ENCODE assay signal across 13 mouse cellular contexts in genomic region chr8:122329553-122330239, GRCm38 (mm10). TPM values are rescaled to one million over a fixed set of nuclear protein-coding genes. Genes with fewer than 3 reads are reported as not detected.
DNase-seq lines count a peak whose midpoint lies in the region; ATAC-seq and TF ChIP-seq lines count a peak whose summit lies in the region.
"Had no signal": no experiment of that assay in that cellular context is flagged by ENCODE, and none has a peak within 500 bp of the region (broad histone marks: within the 10 kb centered on the region; RNA-seq: fewer than 3 reads in every experiment).

No protein-coding gene starts in this region.

- H3K4me3 ChIP-seq in heart, postnatal 0 days (ENCODE audit: low read depth, low read length): no peak overlapping the region
- H3K4me3 ChIP-seq in forebrain, postnatal 0 days (ENCODE audit: low read depth, low read length): no peak overlapping the region
- peak overlapping the region; percentile 18; the same call in 1 of the 2 replicates for H3K4me3 ChIP-seq in liver, embryonic 12.5 days
- H3K4me3 ChIP-seq in neural tube, embryonic 15.5 days (replicated peaks): no peak overlapping the region

- peak overlapping the region; percentile 62; the same call in 1 of the 2 replicates for H3K27ac ChIP-seq in heart, postnatal 0 days (ENCODE audit: low read depth)
- H3K27ac ChIP-seq in forebrain, postnatal 0 days (ENCODE audit: low read depth, low read length): no peak overlapping the region
- H3K27ac ChIP-seq in liver, embryonic 12.5 days: peak overlapping the region; percentile 97
- 0 out of 2 replicates have a peak overlapping the region, but pooled peaks have one; percentile 20 for H3K27ac ChIP-seq in neural tube, embryonic 15.5 days (replicated peaks)

- H3K9ac ChIP-seq in heart, postnatal 0 days (replicated peaks; ENCODE audit: low read depth, low read length): no peak overlapping the region; the same call in 1 of the 2 replicates
- H3K9ac ChIP-seq in forebrain, postnatal 0 days: no peak overlapping the region
- peak overlapping the region; percentile 67 for H3K9ac ChIP-seq in liver, embryonic 12.5 days
- H3K9ac ChIP-seq in neural tube, embryonic 15.5 days (replicated peaks): no peak overlapping the region; the same call in 1 of the 2 replicates

- H3K4me2 ChIP-seq in heart, postnatal 0 days (ENCODE audit: low read depth, low read length): no peak overlapping the region
- H3K4me2 ChIP-seq in forebrain, postnatal 0 days (ENCODE audit: low read depth): no peak overlapping the region
- H3K4me2 ChIP-seq in liver, embryonic 12.5 days: peak overlapping the region; percentile 50
- H3K4me2 ChIP-seq in neural tube, embryonic 15.5 days: no peak overlapping the region

- peaks cover 20% of the 10 kb centered on the region for H3K36me3 ChIP-seq in heart, postnatal 0 days (replicated peaks; ENCODE audit: control insufficient read depth, insufficient read depth, low read length)
- H3K36me3 ChIP-seq in forebrain, postnatal 0 days (ENCODE audit: insufficient read depth): no peaks in the 10 kb centered on the region
- H3K36me3 ChIP-seq in liver, embryonic 12.5 days: peaks cover 100% of the 10 kb centered on the region
- H3K36me3 ChIP-seq in neural tube, embryonic 15.5 days: no peaks in the 10 kb centered on the region

- H3K4me1 ChIP-seq in heart, postnatal 0 days (ENCODE audit: control insufficient read depth, insufficient read depth): peaks cover 24% of the 10 kb centered on the region
- no peaks in the 10 kb centered on the region for H3K4me1 ChIP-seq in forebrain, postnatal 0 days (ENCODE audit: insufficient read depth)
- peaks cover 88% of the 10 kb centered on the region for H3K4me1 ChIP-seq in liver, embryonic 12.5 days
- peaks cover 31% of the 10 kb centered on the region for H3K4me1 ChIP-seq in neural tube, embryonic 15.5 days

- H3K9me3 ChIP-seq in heart, postnatal 0 days (replicated peaks; ENCODE audit: control insufficient read depth, low read length): no peaks in the 10 kb centered on the region
- no peaks in the 10 kb centered on the region for H3K9me3 ChIP-seq in forebrain, postnatal 0 days (ENCODE audit: low read length)
- H3K9me3 ChIP-seq in liver, embryonic 12.5 days (replicated peaks): peaks cover 6% of the 10 kb centered on the region
- no peaks in the 10 kb centered on the region for H3K9me3 ChIP-seq in neural tube, embryonic 15.5 days (replicated peaks)

- ATAC-seq in heart, postnatal 0 days (ENCODE audit: insufficient read depth, low read depth): 0 out of 2 replicates have a peak, but pooled peaks have one; percentile 15
- ATAC-seq in forebrain, postnatal 0 days: peak; percentile 9; the same call in 1 of the 2 replicates
- ATAC-seq in liver, embryonic 12.5 days: peak; percentile 55
- 0 out of 2 replicates have a peak, but pooled peaks have one; percentile 31 for ATAC-seq in neural tube, embryonic 15.5 days (ENCODE audit: low FRiP score)

- TF ChIP-seq EP300 in heart, postnatal 0 days (IDR thresholded peaks at IDR 0.05; ENCODE audit: low read depth): no peak

- no peaks in the 10 kb centered on the region for H3K27me3 ChIP-seq in heart, postnatal 0 days (ENCODE audit: control insufficient read depth, insufficient read depth, low read length)
- no peaks in the 10 kb centered on the region for H3K27me3 ChIP-seq in forebrain, postnatal 0 days (ENCODE audit: insufficient read depth, low read length)
- H3K27me3 ChIP-seq in liver, embryonic 12.5 days (replicated peaks): no peaks in the 10 kb centered on the region
- peaks cover 13% of the 10 kb centered on the region for H3K27me3 ChIP-seq in neural tube, embryonic 15.5 days (replicated peaks)

- WGBS in heart, postnatal 0 days: 79% methylated on average over 22 of the region's 22 CpGs
- WGBS in forebrain, postnatal 0 days: 65% methylated on average over 22 of the region's 22 CpGs
- 46% methylated on average over 22 of the region's 22 CpGs for WGBS in liver, embryonic 12.5 days (ENCODE audit: insufficient replicate concordance)
- WGBS in neural tube, embryonic 15.5 days: 46% methylated on average over 22 of the region's 22 CpGs

- no peak for DNase-seq in heart, postnatal 0 days (ENCODE audit: low spot score)
- DNase-seq in heart, adult 8-10 months (ENCODE audit: low spot score): no peak
- DNase-seq in forebrain, postnatal 0 days: peak; percentile 43
- no peak for DNase-seq in B cell, adult 2 months
- no peak for DNase-seq in right cerebral cortex, postnatal 10 days (ENCODE audit: low spot score in 2 of 2)
- DNase-seq in layer of hippocampus, postnatal 14 days (ENCODE audit: low spot score in 2 of 2): no peak
- DNase-seq: adrenal gland, adult 2 months; gastrocnemius, postnatal 10 days; kidney, postnatal 36 days; lung, postnatal 10 days; thymus, adult 2 months had no signal

- TF ChIP-seq CTCF in heart, postnatal 0 days (IDR thresholded peaks at IDR 0.05; ENCODE audit: low read depth): no peak
- no peak for TF ChIP-seq CTCF in forebrain, postnatal 0 days (IDR thresholded peaks at IDR 0.05; ENCODE audit: low read depth)

RNA-seq across cellular contexts. Expression of gene Trhr2, which starts 30.9 kb away (rescaled TPM):
- not detected in 2 replicates for total RNA-seq in heart, postnatal 0 days (2014; rRNA removed; ENCODE audit: low replicate concordance)
- polyA plus RNA-seq in heart, postnatal 0 days (2015; fragmentation: Nextera tagmentation; extraction: Ambion mirVana): not detected in 2 replicates
- not detected for total RNA-seq in heart, adult 8-10 months (2022)
- total RNA-seq in forebrain, postnatal 0 days (2014; rRNA removed): 0.77 TPM in 1 of 2 replicates, not detected in the other
- polyA plus RNA-seq in forebrain, postnatal 0 days (2015; fragmentation: Nextera tagmentation; extraction: Ambion mirVana): 0.27 TPM in 1 of 2 replicates, not detected in the other
- not detected in 2 replicates for polyA plus RNA-seq in liver, embryonic 12.5 days (2016; fragmentation: Nextera tagmentation; extraction: Ambion mirVana)
- 0.12 TPM in 1 of 2 replicates, not detected in the other for polyA plus RNA-seq in neural tube, embryonic 15.5 days (2015; fragmentation: Nextera tagmentation; extraction: Ambion mirVana)
- total RNA-seq in layer of hippocampus, postnatal 14 days (2021): under 1 TPM; 0.76 to 0.81 TPM
- total RNA-seq: adrenal gland, adult 2 months; gastrocnemius, postnatal 10 days had no signal
- polyA plus RNA-seq: adrenal gland, adult 2 months had no signal

RNA-seq across cellular contexts. Expression of gene Zc3h18, which starts 46.7 kb away (rescaled TPM):
- 8.4 and 23.1 TPM in 2 replicates for total RNA-seq in heart, postnatal 0 days (2014; rRNA removed; ENCODE audit: low replicate concordance)
- 13.9 and 14.4 TPM in 2 replicates for polyA plus RNA-seq in heart, postnatal 0 days (2015; fragmentation: Nextera tagmentation; extraction: Ambion mirVana)
- 10 to 100 TPM; 21.2 to 24.0 (median 22.4) TPM for total RNA-seq in heart, adult 8-10 months (2022)
- total RNA-seq in forebrain, postnatal 0 days (2014; rRNA removed): 38.1 and 40.9 TPM in 2 replicates
- 23.8 and 27.3 TPM in 2 replicates for polyA plus RNA-seq in forebrain, postnatal 0 days (2015; fragmentation: Nextera tagmentation; extraction: Ambion mirVana)
- polyA plus RNA-seq in liver, embryonic 12.5 days (2016; fragmentation: Nextera tagmentation; extraction: Ambion mirVana): 48.7 and 49.1 TPM in 2 replicates
- polyA plus RNA-seq in neural tube, embryonic 15.5 days (2015; fragmentation: Nextera tagmentation; extraction: Ambion mirVana): 30.6 and 35.3 TPM in 2 replicates
- 10 to 100 TPM; 35.4 to 39.2 TPM for total RNA-seq in layer of hippocampus, postnatal 14 days (2021)

RNA-seq across cellular contexts. Expression of gene Zfpm1, which starts 47.8 kb away (rescaled TPM):
- total RNA-seq in heart, postnatal 0 days (2014; rRNA removed; ENCODE audit: low replicate concordance): 28.4 and 45.3 TPM in 2 replicates
- polyA plus RNA-seq in heart, postnatal 0 days (2015; fragmentation: Nextera tagmentation; extraction: Ambion mirVana): 2.3 and 2.5 TPM in 2 replicates
- 10 to 100 TPM; 18.1 to 23.2 (median 21.3) TPM for total RNA-seq in heart, adult 8-10 months (2022)
- total RNA-seq in forebrain, postnatal 0 days (2014; rRNA removed): 9.5 and 10.1 TPM in 2 replicates
- 0.87 and 1.1 TPM in 2 replicates for polyA plus RNA-seq in forebrain, postnatal 0 days (2015; fragmentation: Nextera tagmentation; extraction: Ambion mirVana)
- polyA plus RNA-seq in liver, embryonic 12.5 days (2016; fragmentation: Nextera tagmentation; extraction: Ambion mirVana): 27.6 and 28.4 TPM in 2 replicates
- 1.00 and 1.4 TPM in 2 replicates for polyA plus RNA-seq in neural tube, embryonic 15.5 days (2015; fragmentation: Nextera tagmentation; extraction: Ambion mirVana)
- total RNA-seq in layer of hippocampus, postnatal 14 days (2021): 10 to 100 TPM; 28.3 to 31.7 TPM
